Mouse (Mus musculus) neural tube, embryonic 10.5 days (tissue): Measurements from ENCODE around the gene Cyp26a1.

Experiments
- DNase-seq: peaks from one replicate; pipeline ENCODE4 v3.0.0-alpha.2; 2017; ENCODE audit warnings: low spot score; ENCODE audit errors: extremely low spot score

Cyp26a1 gene

GRCm38 (mm10) chr19:37697651-37698272 lies at the start of gene Cyp26a1:
Gene Cyp26a1 (plus strand): TSS chr19:37697798.
- peak; percentile 61 for DNase-seq

DNA sequence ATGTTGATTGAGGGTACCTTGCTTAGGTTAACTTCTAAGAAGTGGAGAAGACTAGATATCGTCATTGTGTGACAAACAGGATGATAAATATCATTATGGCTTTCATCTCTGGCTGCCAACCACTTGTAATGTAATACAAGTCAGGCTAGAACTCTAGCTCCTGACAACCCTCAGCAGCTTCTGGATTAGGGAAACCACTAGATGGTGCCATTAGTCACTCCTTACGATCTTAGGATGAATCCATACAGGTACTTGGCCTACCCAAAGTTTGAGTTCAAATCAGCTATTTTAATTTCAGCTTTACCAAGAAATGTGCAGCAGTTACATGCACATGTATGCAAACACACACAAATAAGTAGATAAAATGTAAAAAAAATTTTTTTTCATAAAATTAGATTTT lies 49.6 kb upstream of the Cyp26a1 start:
- DNase-seq = no peak

GRCm38 (mm10) chr19:37650526-37650925 lies 47.1 kb upstream of the Cyp26a1 start:
- DNase-seq = no peak

DNA sequence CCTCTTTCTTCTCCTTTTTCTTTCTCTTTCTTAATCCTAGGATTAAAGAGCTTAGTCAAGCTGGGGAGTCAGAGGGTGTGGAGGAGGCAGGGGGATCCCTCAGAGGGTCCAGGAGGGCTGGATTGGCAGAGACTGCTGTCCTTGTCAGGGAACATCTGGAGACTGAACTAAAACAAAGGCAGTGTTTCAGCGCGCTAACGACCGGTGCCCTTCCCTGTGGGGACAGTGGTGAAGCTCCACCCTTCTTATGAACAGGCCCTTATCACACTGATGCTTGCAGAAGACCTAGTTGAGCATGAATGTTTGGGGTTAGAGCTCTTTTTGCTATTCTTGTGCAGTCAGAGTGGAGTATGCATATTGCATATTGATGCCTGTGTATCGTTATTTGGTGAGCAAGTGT lies 43.6 kb upstream of the Cyp26a1 start:
- no peak for DNase-seq

- no peak for DNase-seq
Observed at GRCm38 (mm10) chr19:37656441-37656840, 41.2 kb upstream of the Cyp26a1 start.

- DNase-seq = no peak
Observed at GRCm38 (mm10) chr19:37665256-37665655, 32.3 kb upstream of the Cyp26a1 start.

DNA sequence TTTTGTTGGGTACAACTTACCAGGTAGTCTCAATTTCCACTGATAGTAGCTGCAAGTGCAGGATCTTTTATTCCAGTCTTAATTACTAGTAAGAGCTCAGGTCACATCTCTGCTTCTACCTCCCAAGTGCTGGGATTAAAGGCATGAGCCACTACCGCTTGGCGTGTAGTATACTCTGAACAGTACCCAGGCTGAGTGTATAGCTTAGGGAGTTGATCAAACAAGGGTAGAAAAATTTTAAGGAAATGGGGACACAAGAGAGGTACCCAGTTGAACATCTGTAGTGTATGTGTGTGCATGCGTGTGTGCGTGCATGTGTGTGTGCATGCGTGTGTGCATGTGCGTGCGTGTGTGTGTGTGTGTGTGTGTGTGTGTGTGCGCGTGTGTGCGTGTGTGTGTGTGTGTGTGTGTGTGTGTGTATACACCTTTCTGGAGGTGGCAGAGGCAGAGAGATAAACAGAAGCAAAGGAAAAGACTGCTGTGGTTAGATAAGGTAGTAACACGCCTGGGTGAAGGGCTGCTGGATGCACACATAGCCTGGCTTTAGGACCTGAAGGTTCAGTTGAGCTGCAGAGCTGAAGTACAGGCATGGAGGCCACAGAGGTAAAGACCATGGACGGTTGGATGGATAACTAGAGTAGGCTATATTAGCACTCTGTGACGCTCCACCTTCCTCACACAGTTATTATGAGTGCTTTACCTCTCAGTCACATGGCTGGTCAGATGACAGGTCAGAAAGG lies 29.6 kb upstream of the Cyp26a1 start:
- no peak for DNase-seq

DNA sequence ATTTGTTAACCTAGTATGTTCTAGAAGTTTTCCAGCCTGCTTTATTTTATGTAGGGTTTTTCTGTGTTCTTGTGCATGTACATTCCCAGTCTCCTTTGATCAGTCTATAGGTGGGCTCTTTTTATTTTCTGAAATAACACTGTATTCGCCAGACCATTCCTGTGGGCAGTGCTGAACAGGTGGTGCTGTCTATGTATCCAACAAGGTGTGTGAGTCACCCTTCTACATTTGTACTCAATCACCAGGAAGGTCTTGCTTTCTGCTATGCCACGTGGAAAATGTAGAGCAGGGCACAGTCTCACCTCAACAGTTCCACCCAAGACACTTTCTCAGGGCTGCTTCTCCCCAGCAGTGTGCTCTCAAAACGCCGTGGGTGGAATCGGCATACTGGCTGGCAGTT lies 28.9 kb upstream of the Cyp26a1 start:
- no peak for DNase-seq

DNA sequence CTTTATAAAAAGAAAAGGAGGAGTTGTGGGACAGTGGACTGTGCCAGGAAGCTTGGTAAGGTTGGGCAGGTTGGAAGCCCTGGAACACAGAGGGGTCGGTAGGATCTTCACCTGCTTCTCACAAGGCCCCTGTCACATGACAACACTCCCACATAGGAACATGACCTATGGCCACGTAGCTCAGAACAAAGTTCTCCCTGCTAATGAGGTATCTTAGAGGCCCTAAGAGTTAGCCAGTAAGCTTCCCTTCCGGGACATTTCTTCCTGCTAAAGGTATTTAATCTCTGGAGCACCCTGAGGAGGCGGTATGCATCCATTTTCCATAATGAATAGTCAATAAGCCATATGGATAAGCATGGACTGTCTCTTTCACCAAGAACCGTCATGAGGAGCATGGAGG lies 28.1 kb upstream of the Cyp26a1 start:
- DNase-seq = no peak

DNA sequence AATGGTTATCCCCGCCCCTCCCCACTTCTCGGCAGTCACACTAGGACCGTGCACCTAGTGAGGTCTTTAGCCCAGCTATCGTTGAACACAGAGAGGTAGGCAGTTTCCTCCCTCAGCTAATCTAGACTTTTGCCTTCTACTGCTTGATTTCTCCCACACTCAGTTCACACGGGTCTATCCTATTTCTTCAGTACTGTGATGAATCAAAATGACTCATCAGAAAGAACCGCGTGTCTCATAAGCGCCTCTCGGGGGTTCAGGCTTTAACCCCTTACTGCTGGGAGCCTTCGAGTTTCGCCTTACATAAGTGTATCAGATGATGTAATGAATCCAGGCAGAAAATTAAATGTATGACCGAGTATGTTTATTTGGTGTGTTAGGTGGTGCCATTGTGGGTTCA lies 24.2 kb upstream of the Cyp26a1 start:
- no peak for DNase-seq

GRCm38 (mm10) chr19:37685281-37685680 lies 12.3 kb upstream of the Cyp26a1 start, which contains the start of gene Cyp26c1:
Gene Cyp26c1 (plus strand): TSS chr19:37685581.
- DNase-seq = peak; percentile 32

DNA sequence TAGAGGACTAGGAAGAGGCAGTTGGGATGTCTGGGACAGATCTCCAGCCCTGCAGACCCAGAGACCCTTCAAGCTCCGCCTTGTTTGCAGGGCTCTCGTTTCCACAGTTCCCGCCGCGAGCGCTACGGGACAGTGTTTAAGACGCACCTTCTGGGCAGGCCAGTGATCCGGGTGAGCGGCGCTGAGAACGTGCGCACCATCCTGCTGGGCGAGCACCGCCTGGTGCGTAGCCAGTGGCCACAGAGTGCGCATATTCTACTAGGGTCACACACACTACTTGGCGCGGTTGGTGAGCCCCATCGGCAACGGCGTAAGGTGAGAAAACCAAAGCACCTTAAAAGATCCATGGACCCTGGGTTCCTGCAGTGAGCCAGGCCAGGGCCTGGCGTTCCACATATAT lies 11.3 kb upstream of the Cyp26a1 start:
- peak; percentile 42 for DNase-seq

- DNase-seq = peak; percentile 63
Observed at GRCm38 (mm10) chr19:37686941-37687850, 10.4 kb upstream of the Cyp26a1 start.

- DNase-seq = no peak
Observed at GRCm38 (mm10) chr19:37689478-37689877, 8.1 kb upstream of the Cyp26a1 start.

DNA sequence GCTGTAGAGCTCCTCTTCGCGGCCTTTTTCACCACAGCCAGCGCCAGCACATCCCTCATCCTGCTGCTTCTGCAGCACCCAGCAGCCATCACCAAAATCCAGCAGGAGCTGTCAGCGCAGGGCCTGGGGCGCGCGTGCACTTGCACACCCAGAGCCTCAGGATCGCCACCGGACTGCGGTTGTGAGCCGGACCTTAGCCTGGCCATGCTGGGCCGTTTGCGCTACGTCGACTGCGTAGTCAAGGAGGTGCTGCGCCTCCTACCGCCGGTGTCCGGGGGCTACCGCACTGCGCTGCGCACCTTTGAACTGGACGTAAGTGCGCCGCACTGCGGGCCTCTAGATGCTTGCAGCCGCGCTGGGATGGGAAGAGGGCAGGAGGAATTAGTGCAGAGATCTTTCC lies 6.9 kb upstream of the Cyp26a1 start:
- DNase-seq = peak; percentile 69

DNA sequence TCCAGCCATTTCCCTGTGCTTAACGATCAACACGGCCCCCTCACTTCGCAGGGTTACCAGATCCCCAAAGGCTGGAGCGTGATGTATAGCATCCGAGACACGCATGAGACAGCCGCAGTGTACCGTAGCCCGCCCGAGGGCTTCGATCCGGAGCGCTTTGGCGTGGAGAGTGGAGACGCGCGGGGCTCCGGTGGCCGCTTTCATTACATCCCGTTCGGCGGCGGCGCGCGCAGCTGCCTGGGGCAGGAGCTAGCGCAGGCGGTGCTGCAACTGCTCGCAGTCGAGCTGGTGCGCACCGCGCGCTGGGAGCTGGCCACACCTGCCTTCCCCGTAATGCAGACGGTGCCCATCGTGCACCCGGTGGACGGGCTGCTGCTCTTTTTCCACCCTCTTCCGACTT lies 4.7 kb upstream of the Cyp26a1 start:
- DNase-seq = peak; percentile 78

- peak; percentile 24 for DNase-seq
Observed at GRCm38 (mm10) chr19:37695146-37695545, 2.5 kb upstream of the Cyp26a1 start.

DNA sequence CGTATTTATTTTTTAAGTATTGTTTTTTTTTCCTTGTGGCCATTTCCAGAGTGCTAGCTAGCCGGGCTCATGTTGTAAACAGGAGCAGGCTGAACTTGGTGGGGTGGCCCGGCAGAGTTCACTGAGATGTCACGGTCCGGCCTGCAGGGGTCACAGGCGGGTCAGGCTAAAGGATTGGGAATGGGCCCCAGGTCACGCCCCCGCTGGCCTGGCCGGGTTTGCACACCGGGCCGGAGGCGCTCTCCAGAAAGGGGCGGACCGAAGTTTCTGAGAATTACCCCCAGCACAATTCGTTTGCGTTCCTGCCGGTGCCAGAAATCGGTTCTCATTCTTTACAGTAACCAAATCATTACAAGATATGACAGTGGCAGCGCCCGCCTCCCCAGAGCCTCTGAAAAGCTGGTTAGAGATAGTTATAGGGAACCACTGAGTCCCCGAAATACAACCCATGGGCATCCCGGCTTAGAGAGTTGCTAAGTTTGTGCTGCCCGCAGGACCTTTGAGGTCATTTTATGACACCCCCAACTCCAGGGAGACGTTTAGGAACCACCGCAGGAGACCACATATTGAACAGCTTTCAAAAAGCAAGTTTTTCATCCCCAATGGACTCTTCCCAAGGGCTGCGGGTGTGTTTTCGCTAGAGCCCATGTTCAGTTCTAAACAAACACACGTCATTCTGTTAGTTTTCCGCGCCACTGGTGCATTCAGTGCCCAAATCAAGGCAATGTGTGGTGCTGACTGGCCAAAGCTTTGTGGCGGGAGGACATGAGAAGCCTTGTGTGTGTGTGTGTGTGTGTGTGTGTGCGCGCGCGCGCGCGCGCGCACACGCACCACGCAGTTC lies 1.6 kb upstream of the Cyp26a1 start:
- peak; percentile 64 for DNase-seq

- peak; percentile 56 for DNase-seq
Observed at GRCm38 (mm10) chr19:37696603-37697334, 829 bp upstream of the Cyp26a1 start.

DNA sequence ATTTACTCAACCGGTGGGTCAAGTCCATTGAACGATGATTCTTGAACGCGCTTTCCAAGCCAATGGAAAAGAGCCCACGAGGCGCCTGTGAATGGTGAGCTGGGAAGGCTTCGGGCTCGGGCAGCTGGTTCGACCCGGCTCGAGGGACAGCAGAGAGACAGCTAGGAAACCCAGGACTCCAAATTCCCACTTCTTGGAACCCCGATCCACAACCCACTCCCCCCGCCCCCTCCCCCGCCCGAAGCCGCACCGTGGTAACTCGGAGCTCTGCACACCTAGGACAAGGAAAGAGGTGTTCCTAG lies 312 bp upstream of the Cyp26a1 start:
- no peak for DNase-seq
